Mouse (Mus musculus): ENCODE data around the gene Rhox2h.
"Not testable (repeated sequence)": the region's sequence is repeated elsewhere in the genome, so short reads cannot be mapped to it uniquely, and the experiment has no call there.

Rhox2h gene

DNA sequence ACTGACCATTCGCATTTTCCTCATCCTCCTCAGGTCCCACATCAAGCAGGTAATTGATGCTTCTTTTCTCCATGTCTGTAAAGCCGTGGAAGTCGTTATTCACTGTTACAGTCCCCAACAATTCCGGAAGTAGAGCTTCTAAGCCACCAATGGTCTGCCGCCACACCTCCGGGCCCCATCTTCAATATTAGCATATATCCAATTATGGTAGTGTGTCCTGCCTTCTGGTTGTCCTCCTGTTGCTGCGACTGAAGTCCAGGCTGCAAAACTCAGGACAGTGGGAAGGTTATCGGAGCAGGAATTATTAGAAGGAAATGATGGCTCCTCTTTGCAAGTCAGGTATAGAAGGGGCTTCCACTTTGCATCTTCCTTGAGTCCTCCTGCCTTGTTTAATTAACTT lies at the start of gene Rhox2h:
Gene Rhox2h, minus strand, starts transcription at position 101 of the 400 bp plus-strand sequence.
- DNase-seq = not testable (repeated sequence)

DNA sequence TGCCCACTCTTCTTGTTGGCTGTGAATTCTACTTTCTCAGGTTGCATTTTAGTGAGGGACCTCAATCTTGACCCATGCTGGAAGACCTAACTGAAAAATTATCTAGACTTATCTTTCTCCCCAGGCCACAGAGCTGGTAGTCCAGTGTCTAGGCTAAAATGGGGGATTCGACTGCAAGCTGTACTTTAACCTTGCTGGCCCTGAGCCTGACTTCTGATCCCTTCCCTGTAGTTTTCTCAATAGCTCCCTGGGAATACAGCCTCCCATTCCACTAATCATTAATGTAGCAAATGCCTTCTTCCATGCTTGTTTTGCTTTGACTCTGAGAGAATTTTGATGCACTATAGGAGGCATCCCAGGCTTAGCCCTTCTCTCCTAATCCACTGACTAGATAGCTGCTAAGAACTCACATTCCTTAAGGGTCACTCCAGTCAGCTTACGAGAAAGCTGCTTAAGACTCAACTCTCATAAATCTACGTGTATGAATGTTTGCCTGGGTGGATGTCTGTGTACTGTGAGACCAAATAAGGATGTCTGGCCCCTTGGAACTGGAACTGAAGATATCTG lies 28.8 kb upstream of the Rhox2h start:
- no peak for DNase-seq

DNA sequence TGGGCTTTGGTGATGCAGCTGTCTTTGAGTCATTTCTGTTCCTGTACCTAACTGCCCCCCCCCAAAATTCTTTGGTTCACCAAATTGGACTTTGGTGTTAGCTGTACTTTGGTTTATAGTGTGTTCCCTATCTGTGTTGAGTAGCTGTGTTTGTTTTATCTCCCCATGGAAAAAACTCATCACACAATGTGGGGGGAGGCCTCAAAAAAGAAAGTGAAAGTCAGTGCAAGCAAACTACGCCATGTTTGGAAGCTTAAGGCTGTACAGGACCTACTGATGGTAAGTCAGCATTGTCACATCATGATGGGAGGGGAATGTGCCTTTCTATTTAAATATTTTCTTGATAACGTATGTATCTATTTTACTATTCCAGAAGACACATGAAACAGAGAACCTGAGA lies 19.2 kb upstream of the Rhox2h start:
- DNase-seq = no peak

DNA sequence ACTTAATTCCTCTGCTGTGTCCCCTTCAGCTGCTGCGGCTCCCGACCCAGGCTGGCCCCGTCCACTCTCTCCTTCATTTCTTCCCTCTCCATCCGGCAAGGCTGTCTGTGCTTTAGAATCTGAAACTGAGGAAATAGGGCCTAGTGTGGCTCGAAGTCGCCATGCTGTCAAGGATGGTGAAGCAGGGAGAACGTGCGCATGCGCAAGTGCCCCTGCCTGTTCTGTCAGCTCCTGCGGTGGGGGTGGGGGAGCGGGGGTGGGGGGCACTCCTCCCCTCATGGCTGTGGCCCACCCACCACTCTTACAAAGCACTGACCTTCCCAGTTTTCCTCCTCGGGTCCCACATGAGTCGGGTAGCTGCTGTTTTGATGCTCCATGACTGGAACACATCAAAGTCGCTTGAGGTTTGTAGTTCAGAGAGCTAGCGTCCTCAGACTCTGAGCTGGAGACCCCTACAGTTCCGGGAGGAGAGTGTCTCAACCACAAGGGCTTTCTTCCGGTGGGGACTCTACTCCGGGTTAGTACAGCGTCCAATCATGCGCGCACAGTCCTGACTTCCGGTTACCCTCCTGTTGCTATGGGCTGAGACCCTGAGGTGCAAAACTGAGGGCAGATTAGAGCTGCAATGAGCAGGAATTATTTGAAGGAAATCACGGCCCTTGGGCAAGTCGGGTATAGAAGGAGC lies 10.1 kb upstream of the Rhox2h start:
- no peak for DNase-seq

DNA sequence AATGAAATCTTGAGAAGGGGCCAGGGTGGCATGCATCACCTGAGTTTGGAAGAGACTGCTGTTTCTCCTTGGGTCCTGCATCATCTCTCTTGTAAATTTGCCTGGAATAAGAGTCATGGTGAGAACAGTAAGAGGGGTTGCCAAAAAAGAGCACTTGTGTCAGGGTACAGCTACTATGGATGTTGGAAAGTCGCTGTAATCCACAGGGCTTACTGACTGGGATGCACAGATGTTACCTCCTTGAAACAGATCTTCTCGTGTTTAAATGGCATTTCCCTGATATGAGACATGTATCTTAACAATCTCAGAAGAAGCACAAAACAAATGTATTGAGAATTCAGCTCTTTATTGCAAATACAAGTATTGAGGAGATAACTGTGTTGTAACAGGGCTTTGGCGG lies 4.4 kb downstream of the Rhox2h start, which contains the start of gene Rhox3h:
Gene Rhox3h, minus strand, starts transcription at position 101 of the 400 bp plus-strand sequence.
- DNase-seq = not testable (repeated sequence)

DNA sequence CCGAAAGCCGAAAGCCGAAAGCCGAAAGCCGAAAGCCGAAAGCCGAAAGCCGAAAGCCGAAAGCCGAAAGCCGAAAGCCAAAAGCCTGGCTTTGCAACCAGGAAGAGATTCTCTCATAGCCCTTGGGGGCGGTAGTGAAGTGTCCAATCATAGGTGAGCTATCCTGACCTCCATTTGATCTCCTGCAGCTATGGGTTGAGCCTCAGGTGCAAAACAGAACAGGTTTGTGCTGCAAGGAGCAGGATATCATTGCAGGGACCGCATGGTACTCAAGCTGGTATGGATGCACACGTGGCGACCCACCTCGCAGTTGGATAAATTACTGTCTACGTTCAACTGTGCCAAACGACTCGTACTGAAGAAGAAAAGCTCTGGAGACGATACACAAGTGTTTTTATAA lies 21.9 kb downstream of the Rhox2h start, which contains the start of gene Rhox4g:
Gene Rhox4g, minus strand, starts transcription at position 101 of the 400 bp plus-strand sequence.
- DNase-seq = not testable (repeated sequence)

DNA sequence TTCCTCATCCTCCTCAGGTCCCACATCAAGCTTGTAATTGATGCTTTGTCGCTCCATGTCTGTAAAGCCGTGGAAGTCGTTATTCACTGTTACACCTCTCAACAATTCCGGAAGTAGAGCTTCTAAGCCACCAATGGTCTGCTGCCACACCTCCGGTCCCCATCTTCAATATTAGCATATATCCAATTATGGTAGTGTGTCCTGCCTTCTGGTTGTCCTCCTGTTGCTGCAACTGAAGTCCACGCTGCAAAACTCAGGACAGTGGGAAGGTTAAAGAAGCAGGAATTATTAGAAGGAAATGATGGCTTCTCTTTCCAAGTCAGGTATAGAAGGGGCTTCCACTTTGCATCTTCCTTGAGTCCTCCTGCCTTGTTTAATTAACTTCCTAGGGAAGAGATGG lies 29.7 kb downstream of the Rhox2h start, which contains the start of gene Rhox2g:
Gene Rhox2g, minus strand, starts transcription at position 101 of the 400 bp plus-strand sequence.
- not testable (repeated sequence) for DNase-seq

DNA sequence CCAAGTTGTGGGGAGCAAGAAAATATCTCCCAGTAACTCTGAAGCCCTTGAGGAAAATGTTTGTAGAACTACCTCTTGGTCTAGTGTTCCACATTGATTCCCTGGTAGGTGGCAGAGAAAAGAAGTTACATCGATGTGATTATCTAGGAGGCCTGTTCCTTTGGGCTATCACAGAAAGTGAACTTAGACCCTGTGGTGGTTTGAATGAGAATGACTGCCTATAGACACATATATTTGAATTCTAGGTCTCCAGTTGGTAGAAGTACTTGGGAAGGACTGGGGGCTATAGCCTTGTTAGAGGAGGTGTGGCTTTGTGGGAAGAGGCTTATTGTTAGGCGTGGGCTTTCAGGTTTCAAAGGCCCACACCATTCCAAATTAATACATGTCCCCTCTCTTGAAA lies 44.6 kb downstream of the Rhox2h start, which contains the start of gene Rhox3g:
Gene Rhox3g, minus strand, starts transcription at position 101 of the 400 bp plus-strand sequence.
- DNase-seq = not testable (repeated sequence)

All from liver (tissue).